Mouse (Mus musculus): Measurements from ENCODE around the gene Nosip.
"Not testable (repeated sequence)": the region's sequence is repeated elsewhere in the genome, so short reads cannot be mapped to it uniquely, and the experiment has no call there.

Nosip gene

DNA sequence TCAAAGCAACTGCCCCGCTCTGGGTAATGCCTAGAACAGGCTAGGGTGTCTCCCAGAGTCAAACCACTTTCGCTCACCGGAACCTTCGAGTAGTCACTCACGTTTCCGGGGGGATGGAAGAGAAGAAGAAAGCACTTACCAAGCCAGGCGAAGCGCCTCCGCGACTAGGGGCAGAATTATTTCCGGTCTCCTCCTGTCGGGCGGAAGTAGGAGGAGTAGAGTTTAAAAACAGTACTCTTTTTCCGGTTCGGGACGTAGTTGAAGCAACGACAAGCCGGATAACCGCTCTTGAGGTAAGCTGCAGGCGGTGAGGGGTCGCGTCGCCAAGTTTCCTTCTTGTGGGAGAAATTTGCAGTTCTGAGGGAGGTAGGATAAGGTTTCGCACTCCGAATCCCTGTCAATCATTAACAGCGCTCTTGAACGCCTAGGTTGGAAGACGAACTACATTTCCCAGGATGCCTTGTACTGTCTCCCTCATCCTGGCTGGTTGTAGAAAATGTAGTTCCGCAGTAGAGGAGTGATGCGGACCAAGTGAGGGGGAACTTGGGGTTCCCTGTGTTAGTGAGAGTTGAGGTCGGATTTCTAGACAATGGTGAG is at the start of gene Nosip, which contains the start of gene Prrg2:
TSS of gene Nosip (plus strand) at position 191 of the 597 bp plus-strand sequence.
TSS of gene Prrg2 (minus strand) at position 439 of the 597 bp plus-strand sequence.
- peak; percentile 95 for DNase-seq

DNA sequence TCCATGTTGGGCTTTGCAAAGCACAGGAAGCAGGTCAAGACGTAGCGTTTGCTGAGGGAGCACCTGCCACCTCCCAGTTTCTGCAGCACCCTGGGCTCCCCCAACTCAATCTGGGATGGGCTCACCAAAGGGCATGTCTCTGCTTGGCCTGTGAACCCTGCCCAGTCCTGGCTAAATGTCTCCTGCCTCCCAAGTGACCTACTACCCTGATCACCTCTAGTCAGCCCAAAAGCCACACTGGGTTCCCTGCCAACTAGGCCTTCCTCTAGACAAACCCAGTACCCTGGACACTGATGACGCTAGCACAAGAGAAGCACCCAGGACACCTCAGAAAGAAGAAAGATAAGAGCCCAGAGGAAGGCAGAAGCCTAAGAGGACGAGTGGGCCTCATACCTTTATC is 49.4 kb upstream of the Nosip start:
- no peak for DNase-seq

DNA sequence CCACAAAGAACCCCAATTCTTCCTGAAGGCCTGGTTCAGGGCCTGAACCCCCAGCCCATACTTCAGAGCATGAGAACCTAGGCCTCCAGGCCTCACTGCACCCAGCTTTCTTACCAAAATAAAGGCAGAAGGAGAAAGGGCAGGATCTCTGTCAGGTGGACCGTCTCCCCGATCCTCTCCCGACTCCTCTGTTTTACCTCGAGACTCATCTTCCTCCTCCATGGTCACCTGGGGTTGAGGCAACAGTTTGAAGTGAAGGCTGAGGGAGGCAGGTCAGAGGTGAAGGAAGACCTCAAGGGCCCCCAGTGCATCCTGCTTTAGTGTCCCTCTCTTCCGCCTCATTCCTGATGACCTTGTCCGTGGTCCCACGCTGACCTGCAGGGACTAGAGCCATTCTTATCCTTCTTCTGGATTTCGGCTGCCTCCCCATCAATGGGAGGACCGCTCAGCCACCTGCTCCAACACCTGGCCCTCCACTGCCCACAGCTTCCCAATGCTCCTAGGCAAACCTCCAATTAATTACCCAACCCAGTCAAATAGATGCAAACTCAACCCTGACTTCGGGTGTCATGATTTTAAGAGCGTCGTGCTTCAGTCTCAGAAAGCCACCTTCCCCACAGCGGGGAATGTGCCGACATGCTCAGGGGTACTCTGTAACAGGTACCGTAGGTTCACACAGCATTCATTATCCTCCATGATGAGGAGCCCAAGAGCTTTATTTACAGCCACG is 48.7 kb upstream of the Nosip start:
- no peak for DNase-seq

DNA sequence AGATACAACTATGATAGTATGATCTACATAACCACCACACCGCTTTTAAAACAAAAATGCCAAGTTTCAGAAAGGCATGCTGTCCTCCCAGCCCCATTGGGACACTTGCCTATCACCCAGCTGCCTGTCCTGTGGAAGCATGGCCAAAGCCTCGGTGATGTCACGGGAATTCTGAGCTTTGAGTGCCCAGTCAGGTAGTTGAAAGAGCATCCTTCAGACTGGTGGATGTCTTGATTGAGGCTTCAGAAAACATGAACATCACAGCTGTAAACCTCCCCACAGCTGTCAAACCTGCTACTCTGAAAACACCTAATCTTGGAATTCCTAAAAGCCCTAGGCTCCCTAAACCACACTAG is 48.2 kb upstream of the Nosip start:
- DNase-seq: no peak

DNA sequence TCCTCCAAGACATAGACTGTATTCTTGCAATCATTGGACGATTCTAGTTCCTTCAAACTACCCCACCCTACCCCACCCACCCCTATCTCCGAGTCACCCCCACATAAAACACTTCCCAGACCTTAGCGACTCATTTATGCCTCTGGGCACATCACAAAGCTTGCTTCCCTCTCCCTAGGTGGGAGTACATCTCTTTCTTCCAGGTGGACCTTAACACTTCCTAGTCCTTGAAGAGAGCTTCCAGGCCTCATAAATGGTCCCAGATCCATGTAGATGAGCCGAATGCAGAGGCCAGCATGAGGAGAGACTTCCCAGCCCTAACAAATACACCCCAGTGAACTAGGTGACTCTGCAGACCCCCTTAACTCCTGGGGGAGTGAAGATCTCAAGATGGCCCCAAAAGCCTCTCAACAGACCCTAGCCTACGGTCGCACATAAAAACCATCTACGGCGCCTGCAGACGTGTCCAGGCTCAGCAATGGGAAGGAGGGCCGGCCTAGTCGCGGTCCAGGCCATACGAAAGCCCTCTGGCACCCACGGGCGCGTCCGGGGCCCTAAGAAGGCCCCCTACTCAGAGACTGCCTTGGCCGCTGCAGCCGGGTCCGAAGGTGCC is 46.8 kb upstream of the Nosip start:
- DNase-seq: no peak

DNA sequence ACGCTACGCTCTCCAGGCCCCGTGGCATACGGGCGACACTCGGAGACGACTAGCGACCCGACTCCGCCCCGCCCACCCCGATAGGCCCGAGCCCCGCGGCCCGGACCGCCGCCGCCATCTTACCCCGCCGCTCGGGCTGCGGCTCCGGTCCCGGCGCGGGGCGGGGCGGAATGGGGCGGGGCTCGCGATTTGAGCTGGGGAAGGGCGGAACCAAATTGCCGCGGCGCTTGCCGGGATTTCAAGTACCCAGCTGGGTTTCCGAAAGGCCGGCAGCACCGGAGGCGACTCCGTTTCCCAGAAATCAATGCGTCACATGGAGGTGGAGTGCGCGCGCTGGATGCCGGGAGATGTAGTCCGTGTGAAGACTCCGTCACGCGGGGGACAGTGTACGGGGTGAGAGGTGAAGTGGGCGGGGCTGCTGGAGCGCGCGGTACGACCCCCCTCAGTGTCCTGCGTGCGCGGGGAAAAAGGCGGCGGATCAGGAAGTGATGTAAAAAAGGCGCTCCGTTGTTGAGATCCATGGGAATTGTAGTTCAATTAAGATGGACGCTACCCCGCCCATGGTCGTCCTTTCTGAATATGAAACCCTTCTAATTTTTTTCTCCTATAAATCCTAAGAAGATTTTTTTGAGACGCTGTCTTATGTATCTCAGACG is 46.1 kb upstream of the Nosip start, which contains the start of gene Scaf1:
TSS of gene Scaf1 (minus strand) at position 407 of the 656 bp plus-strand sequence.
- DNase-seq: peak; percentile 100

DNA sequence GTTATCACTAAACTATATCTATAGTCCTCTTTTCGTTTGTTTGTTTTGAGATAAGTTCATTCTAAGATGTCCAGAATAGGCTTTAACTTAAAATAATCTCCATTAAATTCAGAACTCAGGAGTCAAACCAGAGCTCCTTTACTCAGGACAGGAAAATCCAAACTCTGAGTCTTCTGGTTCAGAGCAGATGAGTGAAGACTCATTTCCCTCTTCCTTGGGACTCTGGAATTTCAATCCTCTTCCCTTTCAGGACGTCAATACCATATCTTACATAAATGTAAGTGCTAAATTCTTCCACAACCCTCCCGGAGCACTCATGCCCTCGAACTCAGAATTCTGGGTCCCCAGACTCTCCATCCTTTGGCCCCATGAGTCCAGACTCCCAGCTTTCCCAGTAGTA is 45.5 kb upstream of the Nosip start:
- DNase-seq: no peak

DNA sequence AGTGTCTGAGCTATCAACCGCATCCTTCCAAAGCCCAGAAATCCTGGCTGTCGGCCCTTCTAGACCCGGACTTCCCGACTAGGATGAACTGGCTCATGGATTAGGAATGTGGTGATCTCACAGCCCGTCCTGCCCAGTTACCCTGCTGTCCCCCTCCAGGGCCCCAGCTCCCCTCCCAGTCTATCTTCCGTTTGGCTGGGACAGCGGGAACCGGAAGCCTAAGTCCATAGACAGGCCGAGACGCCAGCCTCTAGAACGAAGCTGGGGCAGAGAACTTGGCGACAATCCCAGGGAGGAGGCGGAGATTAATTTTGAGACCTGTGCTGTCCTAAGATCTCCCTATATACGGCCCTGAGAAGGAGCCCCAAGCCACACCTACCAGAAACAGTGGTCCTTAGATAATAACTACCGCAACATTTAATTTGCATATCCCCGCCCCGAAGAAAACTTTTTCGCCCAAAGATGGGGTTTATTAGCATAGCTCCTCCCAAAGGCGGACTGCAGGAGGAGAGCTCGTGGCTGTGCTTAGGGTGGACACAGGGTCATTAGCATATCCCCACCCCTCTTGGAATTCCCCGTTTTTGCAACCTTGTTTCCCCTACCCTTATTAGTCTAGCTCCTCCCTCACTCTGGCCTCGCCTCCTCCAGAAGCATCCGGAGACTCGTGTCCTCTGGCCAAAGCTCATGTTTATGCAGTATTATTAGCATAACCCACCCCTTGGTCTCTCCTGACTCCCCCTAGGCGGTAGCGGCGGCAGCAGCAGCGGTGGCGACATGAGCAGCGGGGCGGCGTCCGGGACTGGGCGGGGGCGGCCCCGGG is 44.8 kb upstream of the Nosip start, which contains the start of gene Rras:
TSS of gene Rras (plus strand) at position 720 of the 820 bp plus-strand sequence.
- peak; percentile 80 for DNase-seq

DNA sequence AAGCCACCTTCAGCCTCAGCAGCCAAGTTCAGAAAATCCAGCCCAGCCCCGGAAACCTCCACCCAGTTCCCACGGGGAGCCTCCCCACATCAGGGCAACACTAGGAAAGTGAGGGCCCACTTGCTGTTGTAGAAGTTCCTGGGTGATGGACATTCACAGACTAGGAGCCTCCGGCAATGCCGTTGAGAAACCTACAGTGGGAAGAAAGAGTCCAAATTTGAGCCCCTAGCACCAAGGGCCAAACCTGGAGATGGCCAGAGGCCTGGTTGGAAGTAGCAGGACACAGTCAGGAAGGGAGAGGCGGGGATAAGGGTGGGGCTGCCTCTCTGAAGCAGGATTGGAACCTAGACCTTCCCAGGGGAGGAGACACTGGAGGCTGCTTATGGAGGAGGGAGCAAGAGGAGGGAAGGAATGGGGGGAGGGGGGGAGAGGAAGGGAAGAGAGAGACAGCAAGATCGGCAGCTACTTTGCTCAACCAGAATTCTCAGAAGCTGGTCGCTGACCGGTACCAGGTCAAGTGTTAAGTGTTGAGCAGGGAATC is 43.1 kb upstream of the Nosip start:
- no peak for DNase-seq

DNA sequence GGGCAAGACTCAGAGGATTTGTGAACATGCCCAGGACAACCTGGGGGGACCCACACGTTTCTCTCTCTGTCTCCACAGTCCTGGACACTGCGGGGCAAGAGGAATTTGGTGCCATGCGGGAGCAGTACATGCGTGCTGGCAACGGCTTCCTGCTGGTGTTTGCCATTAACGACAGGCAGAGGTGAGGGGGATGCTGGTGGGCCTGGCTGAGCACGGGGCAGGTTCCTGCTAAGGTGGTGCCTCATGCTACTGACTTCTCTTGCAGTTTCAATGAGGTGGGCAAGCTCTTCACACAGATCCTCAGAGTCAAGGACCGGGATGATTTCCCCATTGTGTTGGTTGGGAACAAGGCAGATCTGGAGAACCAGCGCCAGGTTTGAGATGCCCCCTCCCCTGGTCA is 42.0 kb upstream of the Nosip start:
- DNase-seq: no peak

DNA sequence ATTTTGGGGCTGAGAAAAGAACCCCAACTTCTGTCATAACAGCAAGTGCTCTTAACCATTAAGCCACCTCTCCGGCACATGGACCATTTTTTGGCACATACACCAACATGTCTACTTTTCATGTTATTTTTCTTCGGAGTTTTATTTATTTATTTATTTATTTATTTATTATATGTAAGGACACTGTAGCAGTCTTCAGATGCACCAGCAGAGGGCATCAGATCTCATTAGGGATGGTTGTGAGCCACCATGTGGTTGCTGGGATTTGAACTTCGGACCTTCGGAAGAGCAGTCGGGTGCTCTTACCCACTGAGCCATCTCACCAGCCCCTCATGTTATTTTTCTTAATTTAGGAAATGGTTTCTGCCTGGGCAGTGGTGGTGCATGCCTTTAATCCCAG is 38.5 kb upstream of the Nosip start:
- not testable (repeated sequence) for DNase-seq

DNA sequence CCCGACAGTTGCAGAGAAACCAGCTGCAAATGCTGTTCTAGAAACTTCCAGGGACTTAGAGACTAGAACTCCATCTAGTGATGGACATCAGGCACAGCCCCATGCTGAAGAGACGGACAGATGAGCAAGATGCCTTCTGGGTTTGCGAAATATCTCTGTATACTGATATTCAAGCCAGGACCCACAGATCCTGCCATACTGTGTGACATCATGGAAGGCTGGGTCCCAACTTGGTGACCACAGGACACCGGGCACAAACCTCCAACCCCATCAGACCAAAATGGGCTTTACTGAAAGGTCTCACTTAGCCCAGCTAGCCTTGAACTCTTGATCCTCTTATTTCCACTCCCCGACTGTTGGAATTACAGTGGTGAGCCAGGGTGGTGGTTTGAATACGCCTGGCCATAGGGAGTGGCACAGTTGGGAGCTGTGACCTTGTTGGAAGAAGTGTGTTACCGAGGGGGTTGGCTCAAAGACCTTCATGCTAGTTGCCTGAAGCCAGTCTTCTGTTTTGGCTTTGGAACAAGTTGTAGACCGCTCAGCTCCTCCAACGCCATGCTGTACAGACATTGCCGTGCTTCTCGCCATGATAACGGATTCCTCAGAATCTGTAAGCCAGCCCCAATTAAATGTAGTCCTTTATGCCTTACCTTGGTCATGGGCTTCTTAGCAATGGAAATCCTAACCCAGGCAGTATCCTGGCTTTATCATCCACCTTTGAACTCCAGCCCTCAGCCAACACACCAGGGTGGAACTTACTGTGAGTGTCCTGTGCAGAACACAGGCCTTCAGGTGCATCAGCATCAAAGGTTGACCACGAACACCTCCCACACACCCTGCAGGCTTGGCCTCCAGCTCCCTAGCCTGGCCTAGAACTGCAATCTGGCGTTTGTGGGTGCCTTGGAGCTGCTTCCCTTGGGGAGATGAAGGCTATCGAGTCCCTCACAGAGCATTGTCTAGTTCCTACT is 37.7 kb upstream of the Nosip start:
- no peak for DNase-seq

DNA sequence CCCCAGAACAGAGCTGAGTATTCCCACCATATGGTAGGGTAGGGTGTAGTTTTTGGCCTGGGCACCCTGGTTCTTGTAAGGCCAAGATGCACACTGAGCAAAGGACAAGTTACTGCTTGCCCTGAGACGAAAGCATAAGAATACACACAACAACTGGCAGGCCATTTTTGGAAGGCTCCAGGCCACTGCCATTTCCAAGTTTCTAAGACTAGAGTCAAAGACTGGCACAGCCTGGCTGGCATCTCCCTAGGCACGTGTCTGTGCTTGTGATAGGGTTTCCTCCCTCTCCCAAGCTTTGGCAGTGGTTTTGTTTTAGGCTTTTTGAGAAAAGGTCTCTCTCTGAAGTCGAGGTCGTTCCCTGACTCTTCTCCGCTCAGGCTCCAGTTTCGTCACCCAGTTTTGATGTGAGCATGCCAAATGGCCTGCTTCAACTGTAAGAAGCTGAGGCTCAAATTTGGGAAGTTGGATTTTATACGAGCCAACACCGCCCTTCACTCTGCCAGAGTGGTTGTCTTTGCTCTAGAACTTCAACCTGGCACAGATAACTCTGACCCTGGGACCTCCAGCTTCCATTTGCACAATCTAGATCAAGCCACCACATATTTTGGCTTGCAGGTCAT is 36.5 kb upstream of the Nosip start:
- DNase-seq: no peak

DNA sequence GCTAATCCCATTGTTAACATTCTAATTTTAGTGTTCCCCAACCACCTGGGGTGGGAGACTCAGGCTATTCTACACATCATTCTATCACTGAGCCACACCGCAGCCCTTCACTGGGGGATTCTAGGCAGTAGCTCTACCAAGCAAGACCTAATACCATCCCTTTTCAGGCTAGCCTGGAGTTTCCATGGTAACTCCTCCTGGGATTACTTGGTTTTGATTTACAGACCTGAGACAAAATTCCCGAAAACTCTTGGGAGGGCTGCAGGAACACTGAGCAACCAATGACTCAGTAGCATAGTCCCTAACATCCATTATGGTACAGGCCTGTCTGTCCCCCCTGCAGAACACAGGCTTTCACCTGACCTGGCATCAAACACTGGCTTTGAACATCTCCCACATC is 36.0 kb upstream of the Nosip start:
- DNase-seq: no peak

DNA sequence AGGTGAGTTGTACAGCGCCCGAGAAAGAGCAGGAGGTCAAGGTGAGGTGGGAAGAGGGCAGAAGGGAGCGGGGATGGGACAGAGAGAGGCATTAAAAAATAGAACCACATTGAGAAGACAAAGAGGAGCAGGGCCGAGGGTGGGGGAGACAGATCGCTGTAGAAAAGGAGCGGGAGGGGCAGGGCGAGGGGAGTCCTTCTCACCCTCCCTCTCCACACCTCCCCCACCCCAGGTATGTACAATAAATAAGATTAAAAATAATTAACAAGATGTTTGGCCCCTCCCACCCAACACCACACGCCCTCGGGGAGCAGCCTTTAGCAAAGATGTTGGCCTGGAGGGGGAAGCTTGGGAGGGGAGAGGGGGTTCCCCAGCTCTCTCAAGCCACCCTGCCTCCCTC is 34.5 kb upstream of the Nosip start:
- DNase-seq: no peak

DNA sequence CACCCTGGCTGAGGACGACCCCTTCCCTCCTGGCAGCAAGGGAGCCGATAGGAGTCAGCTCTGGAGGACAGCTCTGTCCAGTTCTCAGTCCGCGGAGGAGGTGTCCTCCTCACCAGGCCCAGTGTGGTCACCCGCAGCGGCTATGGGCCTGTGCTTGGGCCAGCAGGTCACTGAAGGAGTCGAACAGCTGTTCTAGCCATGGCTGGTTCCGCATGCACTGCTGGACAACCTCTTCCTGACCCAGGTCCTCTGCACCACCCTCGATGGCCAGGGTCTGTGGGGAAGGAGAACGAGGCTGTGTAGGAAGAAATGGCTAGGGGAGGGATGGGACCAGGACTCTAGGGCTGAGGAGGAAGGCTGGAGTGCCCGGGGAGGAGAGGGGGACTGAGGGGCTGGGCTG is 33.9 kb upstream of the Nosip start:
- no peak for DNase-seq

DNA sequence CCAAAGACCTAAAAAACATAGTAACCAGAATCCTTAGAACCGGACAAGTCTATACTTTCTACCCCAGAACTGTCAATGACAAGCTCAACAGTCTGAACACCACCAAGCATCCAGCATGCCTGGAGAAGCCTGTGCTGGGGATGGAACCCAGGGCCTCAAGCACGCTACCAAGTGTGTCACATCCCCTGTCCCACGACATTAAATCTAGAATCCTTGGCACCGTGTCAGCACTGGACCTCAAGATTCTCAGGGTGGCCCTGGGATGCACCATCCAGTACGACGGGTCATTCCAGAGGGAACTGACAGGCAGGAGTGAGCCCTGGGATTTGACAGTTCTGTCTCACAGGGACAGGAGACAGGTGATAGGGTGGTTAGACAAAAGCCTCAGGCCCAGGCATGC is 32.2 kb upstream of the Nosip start:
- no peak for DNase-seq

DNA sequence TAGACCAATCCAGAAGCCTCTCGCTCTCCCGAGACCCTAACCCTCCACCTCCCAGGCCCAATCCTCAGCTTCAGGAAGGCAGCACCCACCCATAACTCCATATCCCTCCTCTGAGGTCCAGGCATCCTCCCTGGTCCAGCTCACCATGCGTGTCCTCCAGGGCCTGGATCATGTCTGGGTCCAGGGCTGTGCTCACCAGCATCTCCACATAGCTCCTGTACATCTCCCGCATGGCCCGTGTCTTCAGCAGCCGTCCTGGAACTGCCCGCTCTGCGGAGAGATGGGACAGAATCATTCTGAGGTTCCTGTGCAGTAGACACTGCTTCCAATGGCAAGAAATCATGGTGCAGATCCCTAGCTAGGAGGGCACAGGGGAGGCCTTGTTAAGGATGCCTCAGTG is 31.4 kb upstream of the Nosip start:
- no peak for DNase-seq

DNA sequence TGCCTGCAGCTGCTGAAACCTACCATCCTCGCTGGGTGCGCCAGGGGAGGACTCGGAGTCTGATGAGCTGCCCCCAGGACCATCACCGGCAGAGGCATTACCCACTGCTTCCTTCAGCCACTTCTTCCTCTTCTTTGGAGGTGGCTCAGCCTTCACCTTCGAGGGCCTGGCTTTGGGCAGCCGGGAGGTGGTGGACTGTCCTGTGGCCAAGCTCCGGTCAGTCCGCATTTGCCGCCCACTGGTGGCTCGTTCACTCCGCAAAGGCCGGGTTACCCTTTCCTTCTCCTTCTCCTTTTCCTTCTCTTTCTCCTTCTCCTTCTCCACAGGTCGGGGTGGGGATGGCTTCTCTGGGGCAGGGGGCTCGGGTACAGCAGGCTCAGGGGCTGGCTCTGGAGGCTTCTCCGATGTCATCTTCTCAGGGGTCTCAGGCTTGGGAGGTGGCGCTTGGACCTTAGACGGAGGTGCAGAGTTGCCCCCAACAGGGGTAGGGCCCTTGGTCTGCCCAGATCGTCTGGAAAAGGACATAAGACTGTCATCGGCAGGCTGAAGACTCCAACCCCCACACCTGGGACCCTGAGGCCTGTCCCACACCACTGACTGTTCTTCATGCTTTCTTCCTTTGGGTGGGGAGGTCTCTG is 28.4 kb upstream of the Nosip start:
- DNase-seq: no peak

DNA sequence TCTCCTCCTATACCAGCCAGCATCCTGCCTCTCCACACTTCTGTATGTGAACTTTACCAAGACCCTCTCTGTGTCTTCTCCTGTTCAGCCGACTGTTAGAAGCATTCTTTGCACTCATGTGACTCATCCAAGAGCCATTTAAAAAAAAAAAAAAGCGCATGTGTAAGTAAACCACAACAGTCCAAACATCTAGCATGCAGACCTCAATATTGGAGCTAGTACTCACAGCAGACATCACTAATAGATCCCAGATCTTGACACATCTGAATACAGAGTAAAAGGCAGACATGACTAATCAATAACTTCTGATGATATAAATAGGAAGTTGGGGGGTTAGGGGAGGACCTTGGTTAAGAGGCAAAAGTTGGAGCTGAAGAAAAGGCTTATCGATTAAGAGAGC is 26.6 kb upstream of the Nosip start:
- no peak for DNase-seq
